Mouse (Mus musculus) urinary bladder, postnatal 4 days (tissue): ENCODE results near the gene Rrp15.

ENCODE experiments used
- DNase-seq, 2 experiments: peaks; one replicate each; pipeline ENCODE4 v3.0.0; 2021 to 2022; ENCODE audit warnings: low spot score in 2 of 2

Rrp15 gene

DNA sequence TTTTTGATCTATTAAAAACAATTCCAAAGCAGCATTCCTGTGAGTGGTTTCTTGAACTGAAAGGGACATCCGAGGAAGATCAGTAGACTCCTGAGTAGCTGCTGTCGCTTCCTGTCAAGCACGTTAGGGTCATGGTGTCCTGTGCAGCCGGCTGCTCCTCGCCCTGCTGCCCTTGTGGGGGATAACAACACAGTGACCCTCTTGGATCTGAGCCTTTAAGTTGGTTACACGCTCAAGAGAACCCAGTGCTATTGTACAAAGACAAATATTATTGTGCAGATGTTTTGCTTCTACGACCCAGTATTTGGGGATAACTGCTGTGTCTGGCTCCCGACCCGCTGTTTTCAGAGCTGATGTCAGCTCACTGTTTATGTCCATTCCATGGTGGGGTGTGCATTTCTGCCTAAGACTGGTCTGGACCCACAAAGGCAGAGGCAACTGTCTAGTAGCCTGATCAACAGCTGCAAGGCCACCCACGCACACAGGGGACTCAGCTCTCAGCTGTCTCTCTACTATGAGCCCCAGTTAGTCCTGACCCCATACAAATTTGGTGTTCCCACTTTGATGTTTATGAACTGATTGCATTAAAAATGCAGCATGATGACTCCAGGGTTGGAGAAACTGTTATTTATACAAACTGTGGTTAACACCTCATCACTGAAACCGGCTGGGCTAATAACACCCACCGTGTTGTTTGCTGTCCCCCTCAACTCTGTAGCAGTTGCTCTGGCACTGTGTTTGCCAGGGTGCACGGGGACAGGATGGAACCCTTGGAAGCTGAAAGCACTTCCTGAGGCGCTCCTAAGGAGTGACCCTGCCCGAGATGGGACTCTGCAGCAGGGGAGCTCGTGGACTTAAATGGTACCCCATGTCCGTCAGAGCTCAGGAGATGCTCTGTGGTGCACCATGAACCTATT is 33.9 kb downstream of the Rrp15 start:
- DNase-seq, result peak in 1 of 2 experiments; percentile 55

DNA sequence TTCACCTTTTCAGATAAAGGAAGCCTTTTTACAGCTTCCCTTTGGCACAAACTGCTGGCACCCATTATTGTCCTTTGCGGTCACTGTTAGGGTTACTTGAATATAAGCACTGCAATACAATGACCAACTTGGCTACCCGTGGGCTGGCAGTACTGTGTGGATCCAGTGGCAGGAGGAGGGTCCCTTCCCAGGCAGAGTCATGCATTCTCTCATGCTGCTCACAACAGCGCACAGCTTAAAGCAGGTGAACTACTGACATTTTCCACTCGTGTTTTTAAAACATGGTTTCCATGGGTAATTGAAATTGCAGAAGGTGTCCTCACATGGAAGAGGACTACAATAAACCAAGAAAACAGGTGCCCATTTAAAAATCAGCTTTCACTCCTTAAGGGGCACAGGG is 34.9 kb downstream of the Rrp15 start:
- DNase-seq, result peak in 1 of 2 experiments; percentile 55

DNA sequence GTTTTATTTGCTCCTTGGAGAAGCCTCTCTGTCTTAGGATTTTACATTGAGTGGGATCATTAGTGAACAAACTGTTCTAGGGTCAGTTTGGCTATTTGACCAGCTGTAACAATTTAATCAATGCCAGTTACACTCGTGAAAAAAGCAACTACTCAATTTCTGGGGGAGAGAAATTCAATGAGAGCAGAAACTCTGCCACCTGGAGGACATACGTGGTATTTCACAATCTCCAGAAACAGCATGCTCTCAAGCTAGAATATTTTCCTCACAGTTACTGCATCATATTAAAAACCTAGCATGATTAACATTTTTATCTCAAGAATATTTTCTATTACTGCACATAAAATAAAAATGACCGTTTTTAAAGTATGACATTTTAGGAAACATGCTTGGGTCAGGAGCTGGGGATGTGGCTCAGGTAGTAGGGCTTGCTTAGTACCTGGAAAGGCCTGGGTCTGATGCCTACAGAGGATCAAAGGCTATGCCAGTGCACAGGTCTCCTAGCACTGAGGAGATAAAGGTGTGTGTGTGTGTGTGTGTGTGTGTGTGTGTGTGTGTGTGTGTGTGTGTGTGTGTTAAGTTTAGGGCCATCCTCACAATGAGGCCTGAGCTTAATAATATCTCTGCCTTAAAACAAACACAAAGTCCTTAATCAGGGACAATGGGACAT is 36.2 kb downstream of the Rrp15 start:
- DNase-seq, result peak in 1 of 2 experiments; percentile 56

DNA sequence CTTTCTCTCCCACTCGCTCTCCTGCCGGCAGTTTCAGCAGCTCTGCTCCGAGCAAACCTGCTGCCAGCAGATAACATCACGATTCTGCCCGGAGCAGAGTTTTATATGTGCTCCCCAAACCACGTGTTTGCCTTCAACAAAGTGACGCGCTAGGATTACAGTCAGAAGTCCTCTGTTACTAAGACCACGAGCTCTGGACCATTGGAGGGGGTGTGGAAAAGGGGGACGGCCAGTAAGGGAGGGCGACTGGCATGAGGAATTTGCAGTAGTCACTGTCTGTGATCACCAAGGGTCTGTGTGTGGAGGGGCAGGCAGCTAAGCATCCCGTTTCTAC is 43.3 kb downstream of the Rrp15 start, which contains the start of gene Tgfb2:
Gene Tgfb2 (minus strand): TSS at position 75 of the 334 bp plus-strand sequence.
- no peak for DNase-seq

DNA sequence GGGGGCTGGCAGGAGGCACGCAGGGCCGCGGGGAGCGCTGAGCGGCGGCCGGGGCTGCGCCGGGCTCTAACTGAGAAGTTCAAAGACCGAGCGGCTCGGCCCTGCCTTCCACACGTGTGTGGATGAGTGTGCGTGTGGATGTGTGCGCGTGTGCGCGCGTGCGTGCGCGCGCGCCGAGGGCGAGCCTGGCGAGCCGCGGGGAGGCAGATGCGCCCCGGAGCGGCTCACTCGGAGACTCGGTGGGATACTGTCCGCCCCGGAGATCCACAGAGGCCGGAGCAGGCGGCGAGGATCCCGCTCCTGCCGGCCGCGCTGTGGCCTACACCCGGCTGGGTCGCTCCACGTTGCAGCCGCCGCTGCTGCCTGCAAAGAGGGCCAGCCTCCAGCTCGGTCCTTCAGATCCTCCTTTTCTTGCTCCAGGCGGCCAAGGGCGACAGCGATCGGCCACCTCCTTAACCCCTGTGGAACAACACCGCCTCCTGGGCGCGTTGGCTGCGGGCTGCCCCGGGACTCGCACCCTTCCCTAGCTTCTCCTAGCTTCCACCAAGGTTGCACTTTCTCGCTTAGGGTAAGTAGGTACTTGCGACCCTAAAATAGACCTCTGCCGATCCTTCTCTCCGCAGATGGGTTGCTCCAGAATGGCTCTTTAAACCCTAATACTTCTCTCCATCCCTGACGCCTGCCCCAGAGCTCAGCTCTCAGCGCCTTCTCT is 43.8 kb downstream of the Rrp15 start:
- peak; percentile 70 to 71 for DNase-seq

DNA sequence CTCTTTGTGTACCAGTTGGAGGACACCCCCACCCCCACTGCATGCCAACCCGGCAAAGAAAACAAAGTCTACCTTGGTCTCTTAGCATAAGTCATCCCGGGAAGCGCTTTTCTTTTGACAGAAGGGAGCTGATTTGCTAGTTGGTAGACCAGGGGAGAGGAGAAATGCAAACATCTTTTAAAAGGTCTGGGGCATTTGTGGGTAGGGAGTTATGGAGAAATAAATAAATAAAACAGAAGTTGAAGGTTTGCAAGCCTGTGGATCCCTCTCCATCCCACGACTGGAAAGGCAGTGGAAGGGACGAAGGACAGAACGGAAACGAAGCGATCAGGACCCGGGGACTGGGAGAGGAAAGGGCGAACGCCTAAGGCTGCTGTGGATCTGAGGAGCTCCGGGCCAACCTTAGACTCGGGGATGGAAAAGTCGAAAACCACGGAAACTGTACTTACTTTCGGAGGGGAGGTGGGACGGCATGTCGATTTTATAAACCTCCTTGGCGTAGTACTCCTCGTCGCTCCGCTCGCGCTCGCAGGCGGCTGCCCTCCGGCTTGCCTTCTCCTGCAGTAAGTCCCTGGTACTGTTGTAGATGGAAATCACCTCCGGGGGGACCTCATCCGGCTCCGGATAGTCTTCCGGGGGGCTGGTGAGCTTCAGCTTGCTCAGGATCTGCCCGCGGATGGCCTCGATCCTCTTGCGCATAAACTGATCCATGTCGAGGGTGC is 45.0 kb downstream of the Rrp15 start:
- DNase-seq, result no peak

DNA sequence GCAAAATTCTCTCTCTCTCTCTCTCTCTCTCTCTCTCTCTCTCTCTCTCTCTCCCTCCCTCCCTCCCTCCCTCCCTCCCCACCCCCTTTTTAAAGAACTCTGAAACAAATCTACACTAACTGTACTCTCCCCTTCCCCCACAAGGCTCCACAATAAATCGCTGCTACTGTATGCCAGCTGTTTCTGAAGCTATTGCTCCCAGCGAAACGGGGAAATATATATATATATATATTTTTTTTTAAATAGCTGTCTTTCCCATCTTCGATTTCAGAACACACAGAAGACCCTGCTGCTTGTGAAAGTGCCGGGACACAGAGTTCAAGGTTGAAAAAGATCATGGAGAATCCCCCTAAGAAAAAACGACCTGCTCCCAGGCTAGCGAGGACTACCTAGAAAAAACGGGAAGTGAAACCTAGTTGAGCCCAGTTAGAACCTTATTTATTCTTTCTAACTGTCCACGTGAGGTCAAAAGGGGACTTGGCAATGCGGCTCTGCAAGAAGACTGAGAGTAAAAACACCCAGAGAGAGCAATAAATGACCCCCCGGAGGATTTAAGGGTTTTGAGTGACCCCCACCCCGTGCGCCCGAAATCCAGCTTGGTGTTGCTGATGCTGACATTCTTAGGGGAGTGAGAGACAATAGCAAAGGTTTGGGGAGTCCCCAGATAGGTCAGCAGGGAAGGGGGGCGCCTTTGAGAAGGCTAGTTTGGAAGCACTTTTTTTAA is 45.7 kb downstream of the Rrp15 start:
- DNase-seq, result no peak

DNA sequence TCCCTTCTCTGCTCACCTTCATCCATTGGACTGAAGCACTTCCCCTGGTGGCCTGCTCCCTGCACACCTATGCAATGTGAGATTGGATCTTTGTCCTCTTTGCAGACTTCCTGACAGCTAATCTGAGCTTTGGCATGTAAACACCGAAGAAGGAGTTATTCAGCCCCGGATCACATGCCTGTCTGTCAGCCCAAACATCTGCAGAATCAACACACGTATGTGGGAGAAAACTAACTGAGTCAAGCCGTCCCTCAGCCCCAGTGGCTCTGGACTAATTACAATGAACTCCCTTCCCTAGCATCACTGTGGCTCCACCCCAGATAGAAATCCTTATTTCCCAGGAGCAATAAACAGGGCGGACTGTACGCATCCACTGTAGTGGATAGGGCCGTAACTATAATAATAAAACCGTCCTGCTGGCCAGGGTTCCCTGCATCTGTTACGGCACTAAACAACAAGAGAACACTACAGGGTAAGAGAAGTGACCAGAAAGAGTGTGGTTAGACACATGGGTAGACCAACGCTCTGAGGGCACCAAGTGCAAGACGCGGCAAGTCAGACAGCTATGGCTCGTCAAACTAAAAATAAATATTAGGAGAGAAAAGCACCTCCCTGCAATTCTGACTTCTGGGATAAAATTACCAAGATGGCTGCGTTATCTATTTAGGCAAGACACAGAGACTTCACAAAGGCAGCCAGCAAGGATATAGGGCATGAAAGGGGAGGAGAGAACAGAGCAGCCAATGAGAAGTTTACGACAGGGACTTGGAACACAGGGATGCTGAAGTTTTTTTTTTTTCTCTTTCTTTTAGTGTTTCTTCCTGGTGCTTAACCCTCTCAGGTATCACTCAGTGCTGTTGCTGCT is 46.5 kb downstream of the Rrp15 start:
- DNase-seq, result no peak

DNA sequence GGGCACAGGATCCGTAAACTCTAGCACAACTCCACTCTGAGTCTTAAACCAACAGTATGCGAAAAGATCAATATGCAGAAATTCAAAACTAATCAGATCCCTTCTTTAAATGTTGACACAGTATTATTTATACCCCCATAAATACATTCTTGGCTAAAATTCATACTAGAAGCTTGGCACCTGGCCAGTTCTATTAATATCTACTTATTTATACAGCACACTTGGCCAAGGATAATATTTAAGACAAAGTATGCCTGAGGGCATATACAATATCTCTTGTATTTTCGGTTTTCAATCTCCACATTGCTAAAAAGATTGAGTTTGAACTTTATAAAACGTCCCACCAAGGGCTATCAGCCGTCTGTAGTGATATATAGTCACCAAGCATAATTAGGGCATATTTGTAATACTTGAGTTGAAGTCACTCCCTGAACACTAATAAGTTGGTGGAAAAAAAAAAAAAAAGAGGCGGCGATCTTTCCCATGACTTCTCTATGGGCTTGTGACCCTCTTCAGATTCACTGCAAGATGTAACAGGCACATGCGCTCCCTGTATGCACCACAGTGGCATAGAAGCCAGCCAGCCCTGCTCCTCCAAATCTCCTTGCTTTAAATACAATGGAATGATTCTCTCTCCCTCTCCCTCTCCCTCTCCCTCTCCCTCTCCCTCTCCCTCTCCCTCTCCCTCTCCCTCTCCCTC is 47.8 kb downstream of the Rrp15 start:
- no peak for DNase-seq

DNA sequence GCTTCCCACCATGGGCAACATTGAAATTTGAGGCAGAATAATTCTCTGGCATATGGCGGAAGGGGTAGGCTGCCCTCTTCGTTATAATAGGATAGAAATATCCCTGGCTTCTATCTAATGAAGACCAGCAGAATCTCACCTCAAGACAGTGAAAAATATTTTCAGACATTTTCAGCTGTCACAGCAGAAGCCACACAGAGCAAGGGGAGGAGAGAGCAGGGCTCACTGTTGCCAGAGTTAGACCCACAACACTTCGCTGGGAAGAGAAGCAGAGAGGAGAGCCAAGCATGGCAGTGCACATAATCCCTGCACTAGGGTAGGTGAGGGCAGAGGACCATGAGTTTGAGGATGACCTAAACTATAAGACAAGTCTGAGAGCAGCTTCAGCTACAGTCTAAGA is 48.7 kb downstream of the Rrp15 start:
- no peak for DNase-seq

DNA sequence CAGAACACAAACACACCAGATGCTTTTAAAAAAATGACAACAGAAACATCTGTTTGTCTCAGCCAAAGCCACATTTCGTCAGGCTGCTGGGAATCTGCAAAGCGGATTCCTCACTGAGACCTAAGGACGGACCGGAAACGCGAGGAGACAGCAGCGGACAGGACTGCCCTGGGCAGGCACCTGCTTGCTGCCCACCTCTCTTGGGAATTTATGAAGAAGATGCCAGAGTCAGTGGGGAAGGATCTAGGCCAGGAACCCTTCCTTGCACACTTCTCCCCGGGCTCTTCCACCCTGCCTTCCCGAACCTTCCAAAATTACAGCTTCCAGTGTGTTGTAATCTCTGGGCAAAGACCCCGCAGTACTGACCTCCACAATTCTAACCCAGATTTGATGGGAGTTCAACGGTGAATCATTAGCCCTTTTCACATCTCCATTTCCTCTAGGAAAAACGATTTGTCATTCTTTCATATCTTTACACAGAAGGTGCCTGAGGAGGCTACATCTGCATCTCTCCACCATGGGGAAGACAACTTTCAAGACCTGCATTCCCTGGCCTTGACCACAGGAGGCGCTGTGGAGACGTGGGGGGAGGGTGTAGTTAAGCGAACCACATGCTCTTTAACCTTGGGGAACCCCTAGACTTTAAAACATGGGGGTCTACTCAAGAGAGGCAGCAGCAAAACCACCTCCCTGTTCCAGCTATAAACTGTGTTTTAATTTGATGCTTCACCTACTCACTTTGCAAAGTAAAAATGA is 50.4 kb downstream of the Rrp15 start:
- DNase-seq, result no peak

DNA sequence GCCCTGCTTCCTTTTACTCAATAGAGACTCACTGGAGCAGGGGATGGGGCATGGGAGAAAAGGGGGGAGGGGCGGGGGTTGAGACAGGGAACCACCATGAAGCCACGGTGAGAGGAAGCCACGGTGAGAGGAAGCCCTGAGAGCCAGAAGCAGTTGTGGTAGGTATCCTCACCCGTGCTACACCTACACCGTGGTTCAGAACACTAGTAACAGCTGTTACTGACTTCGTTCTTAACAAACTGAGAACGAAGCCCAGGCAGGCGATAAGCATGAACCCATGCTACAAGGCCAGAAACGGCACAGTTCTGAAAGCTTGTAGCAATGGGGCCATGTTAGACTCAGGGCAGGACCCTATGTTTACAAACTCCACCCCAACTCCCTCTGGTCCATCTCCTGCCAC is 52.9 kb downstream of the Rrp15 start:
- no peak for DNase-seq

DNA sequence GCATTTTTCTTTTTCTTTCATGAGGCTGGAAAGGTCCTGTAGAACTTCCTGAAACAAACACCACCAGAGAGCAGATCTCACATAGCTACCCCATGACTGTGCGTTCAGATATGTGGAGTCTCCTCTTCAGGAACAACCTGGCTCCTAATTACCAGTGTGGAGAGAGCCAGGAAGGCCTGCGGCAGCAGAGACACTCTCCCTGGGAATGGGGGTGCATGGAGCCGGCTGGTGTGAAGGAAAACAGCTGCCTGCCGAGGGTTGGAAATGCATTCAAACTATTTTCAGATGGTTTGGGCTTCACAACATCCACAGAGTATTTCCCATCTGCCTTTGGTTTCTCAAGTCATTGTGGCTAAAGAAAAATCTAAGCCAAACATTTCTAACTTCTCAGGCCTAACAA is 53.8 kb downstream of the Rrp15 start:
- DNase-seq, result peak in 1 of 2 experiments; percentile 51

DNA sequence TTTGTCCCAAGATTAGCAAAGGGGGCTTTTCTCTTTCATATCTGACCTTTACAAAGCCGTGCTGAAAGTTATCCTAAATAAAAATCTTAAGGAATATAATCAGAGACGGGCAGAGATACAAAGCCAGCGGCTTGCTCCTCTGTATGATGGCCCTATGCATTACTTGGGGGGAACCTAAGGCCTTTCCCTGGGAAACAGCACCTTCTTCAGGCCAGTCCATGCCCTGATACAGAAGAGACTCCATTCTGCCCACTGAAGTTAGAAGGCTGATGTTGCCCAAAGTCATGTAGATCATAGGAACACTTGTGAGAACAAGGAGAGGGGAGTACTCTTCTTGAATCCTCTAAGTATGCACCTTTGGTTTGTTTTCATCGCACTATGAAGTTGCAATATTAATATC is 56.8 kb downstream of the Rrp15 start:
- no peak for DNase-seq

DNA sequence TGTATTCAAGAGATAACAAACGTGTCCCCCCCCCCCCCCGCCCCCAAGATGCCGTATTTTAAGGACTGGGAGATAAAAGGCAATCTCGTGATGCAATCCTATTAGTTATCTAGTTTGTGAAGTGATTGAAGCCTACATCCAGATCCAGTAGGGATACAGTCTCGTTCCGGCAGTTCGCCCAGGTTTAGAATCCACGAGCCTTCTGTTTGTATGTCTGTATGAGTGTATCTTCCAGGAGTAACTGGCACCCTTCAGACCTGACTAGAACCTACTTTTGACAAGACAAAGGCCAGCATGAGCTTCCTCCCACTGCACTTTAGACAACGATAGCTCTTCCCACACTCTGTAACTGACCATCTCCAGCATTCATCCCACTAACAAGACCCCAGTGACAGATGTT is 57.5 kb downstream of the Rrp15 start:
- DNase-seq, result no peak

DNA sequence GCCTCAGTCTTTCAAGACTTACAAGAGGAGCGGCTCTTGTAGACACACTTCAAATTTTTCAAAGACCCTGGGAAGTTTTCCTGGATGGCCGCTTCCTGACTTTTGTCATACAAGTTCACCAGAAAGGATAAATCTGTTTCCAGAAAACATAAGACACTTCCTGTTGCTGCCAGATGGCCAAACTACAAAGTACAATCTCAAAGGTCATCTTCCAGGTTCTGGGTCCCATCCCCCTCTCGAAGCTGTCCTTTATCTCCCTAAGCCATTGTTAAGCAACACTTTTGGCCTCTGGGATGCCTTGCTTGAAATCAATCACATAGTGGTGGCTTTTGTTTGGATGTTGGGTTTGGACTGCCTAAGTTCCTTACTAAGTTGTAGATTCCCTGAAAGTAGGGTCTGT is 65.1 kb downstream of the Rrp15 start:
- no peak for DNase-seq

DNA sequence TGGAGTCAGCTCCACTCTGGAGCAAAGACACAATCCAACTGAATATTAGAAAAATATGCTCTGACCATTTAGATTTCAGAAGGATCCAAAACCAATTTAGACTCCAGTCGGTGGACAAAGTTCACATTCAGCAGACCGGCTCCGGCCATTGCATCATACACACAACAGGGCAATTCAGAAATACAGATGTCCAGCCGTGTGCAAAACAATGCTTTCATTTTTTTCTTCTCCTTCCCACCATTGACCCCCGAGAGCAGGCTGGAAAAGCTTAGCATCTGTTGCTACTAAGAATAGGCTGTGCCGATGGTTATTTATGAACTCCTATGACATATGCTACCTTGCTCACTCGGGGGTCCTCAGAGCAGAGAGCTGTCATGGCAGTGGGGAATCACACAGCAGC is 66.6 kb downstream of the Rrp15 start:
- DNase-seq, result no peak

DNA sequence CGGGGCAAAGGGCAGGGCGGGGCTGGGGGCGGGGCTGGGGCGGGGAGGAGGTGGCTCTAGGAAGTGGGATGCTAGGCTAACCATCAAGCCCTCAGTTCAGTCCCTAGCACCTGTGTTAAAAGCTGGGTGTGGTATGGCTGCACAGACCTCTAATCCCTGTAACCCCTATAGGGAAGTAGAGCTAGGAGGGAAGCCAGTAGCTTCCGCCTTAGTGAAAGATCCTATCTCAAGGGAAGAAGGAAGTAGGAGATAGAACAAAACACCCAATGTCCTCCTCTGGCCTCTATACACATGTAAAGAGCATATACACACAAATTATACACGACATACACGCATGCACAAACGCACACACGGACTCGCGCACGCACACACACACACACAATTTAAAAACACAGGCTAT is 71.5 kb downstream of the Rrp15 start:
- no peak for DNase-seq

DNA sequence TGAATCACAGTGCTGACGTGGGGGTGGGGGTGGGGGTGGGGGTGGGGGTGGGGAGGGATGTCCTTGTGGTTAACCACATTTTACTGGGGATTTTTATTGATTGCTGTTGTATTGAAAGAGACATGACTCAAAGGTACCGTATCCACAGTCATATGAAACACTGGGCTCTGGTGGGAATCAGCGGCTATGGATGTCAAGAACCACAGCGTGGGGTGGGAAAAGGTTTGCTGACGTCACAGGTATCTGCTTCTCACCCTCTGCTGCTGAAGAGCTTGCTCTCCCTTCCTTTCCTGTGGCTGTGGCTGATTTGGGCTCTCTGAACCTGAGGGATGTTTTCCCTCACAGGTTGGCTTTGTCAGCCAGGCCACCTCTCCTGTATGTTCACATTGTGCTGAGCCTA is 73.0 kb downstream of the Rrp15 start:
- no peak for DNase-seq
